Mouse (Mus musculus): ENCODE results near the gene Prrc2a.

Prrc2a gene

GRCm38 (mm10) chr17:35164568-35165450, at the start of gene Prrc2a:
Gene Prrc2a (minus strand): TSS chr17:35164897.
- peak; percentile 83 for ATAC-seq (ENCODE audit: insufficient number of reproducible peaks, low FRiP score, low TSS enrichment)

- no peak for ATAC-seq (ENCODE audit: insufficient number of reproducible peaks, low FRiP score, low TSS enrichment)
Measured at GRCm38 (mm10) chr17:35213071-35213470, 48.4 kb upstream of the Prrc2a start.

- ATAC-seq (ENCODE audit: insufficient number of reproducible peaks, low FRiP score, low TSS enrichment), result no peak
Measured at GRCm38 (mm10) chr17:35210593-35210992, 45.9 kb upstream of the Prrc2a start.

- no peak for ATAC-seq (ENCODE audit: insufficient number of reproducible peaks, low FRiP score, low TSS enrichment)
Measured at GRCm38 (mm10) chr17:35209785-35210535, 45.3 kb upstream of the Prrc2a start.

GRCm38 (mm10) chr17:35205380-35205769, 40.7 kb upstream of the Prrc2a start:
- no peak for ATAC-seq (ENCODE audit: insufficient number of reproducible peaks, low FRiP score, low TSS enrichment)

- no peak for ATAC-seq (ENCODE audit: insufficient number of reproducible peaks, low FRiP score, low TSS enrichment)
Measured at GRCm38 (mm10) chr17:35204494-35205379, 40.0 kb upstream of the Prrc2a start, which contains the start of gene Lta. Gene Lta (minus strand): TSS chr17:35205351.

- ATAC-seq (ENCODE audit: insufficient number of reproducible peaks, low FRiP score, low TSS enrichment), result no peak
Measured at GRCm38 (mm10) chr17:35202442-35202841, 37.7 kb upstream of the Prrc2a start.

- no peak for ATAC-seq (ENCODE audit: insufficient number of reproducible peaks, low FRiP score, low TSS enrichment)
Measured at GRCm38 (mm10) chr17:35201787-35202186, 37.1 kb upstream of the Prrc2a start, which contains the start of gene Tnf. Gene Tnf (minus strand): TSS chr17:35202007.

- ATAC-seq (ENCODE audit: insufficient number of reproducible peaks, low FRiP score, low TSS enrichment), result no peak
Measured at GRCm38 (mm10) chr17:35201128-35201527, 36.4 kb upstream of the Prrc2a start.

- no peak for ATAC-seq (ENCODE audit: insufficient number of reproducible peaks, low FRiP score, low TSS enrichment)
Measured at GRCm38 (mm10) chr17:35200398-35200797, 35.7 kb upstream of the Prrc2a start.

GRCm38 (mm10) chr17:35198946-35199345, 34.2 kb upstream of the Prrc2a start:
- ATAC-seq (ENCODE audit: insufficient number of reproducible peaks, low FRiP score, low TSS enrichment), result no peak

- no peak for ATAC-seq (ENCODE audit: insufficient number of reproducible peaks, low FRiP score, low TSS enrichment)
Measured at GRCm38 (mm10) chr17:35198029-35198428, 33.3 kb upstream of the Prrc2a start.

- no peak for ATAC-seq (ENCODE audit: insufficient number of reproducible peaks, low FRiP score, low TSS enrichment)
Measured at GRCm38 (mm10) chr17:35197126-35197525, 32.4 kb upstream of the Prrc2a start.

- ATAC-seq (ENCODE audit: insufficient number of reproducible peaks, low FRiP score, low TSS enrichment), result no peak
Measured at GRCm38 (mm10) chr17:35196321-35196641, 31.6 kb upstream of the Prrc2a start.

GRCm38 (mm10) chr17:35195631-35196320, 31.1 kb upstream of the Prrc2a start:
- ATAC-seq (ENCODE audit: insufficient number of reproducible peaks, low FRiP score, low TSS enrichment), result no peak

- no peak for ATAC-seq (ENCODE audit: insufficient number of reproducible peaks, low FRiP score, low TSS enrichment)
Measured at GRCm38 (mm10) chr17:35194844-35195630, 30.3 kb upstream of the Prrc2a start.

GRCm38 (mm10) chr17:35193881-35194843, 29.5 kb upstream of the Prrc2a start, which contains the start of gene Ltb:
Gene Ltb (plus strand): TSS chr17:35194439.
- ATAC-seq (ENCODE audit: insufficient number of reproducible peaks, low FRiP score, low TSS enrichment), result no peak

- ATAC-seq (ENCODE audit: insufficient number of reproducible peaks, low FRiP score, low TSS enrichment), result no peak
Measured at GRCm38 (mm10) chr17:35192924-35193323, 28.2 kb upstream of the Prrc2a start.
